Mouse (Mus musculus) forebrain, postnatal 0 days (tissue): ENCODE results near the gene Spatc1l. TPM values are rescaled to one million over a fixed set of nuclear protein-coding genes. Genes with fewer than 3 reads are reported as not detected.

Experiments
- ATAC-seq: fragments of 200-750 bp; cut with Nextera tagmentation; 2 replicates; pipeline ENCODE4 v1.8.0; 2017; ENCODE audit warnings: mild to moderate bottlenecking, moderate library complexity
- DNase-seq: peaks from one replicate; pipeline ENCODE4 v3.0.0-alpha.2; 2015
- H3K27ac ChIP-seq: fragments of 300-500 bp; sonication (generic); 2 replicates; pipeline ENCODE4 v1.5.1; 2014; ENCODE audit warnings: low read depth, mild to moderate bottlenecking, antibody characterized with exemption, low read length, moderate library complexity, mixed read lengths
- H3K27me3 ChIP-seq: fragments of 300-500 bp; sonication (generic); 2 replicates; pipeline ENCODE4 v1.6.1; 2014; ENCODE audit warnings: mild to moderate bottlenecking, low read length, mixed read lengths; ENCODE audit not compliant: insufficient read depth
- H3K36me3 ChIP-seq: fragments of 300-500 bp; sonication (generic); 2 replicates; pipeline ENCODE4 v1.6.1; 2014; ENCODE audit warnings: mild to moderate bottlenecking, moderate library complexity; ENCODE audit not compliant: insufficient read depth
- H3K4me1 ChIP-seq: fragments of 300-500 bp; sonication (generic); 2 replicates; pipeline ENCODE4 v1.6.1; 2014; ENCODE audit warnings: antibody characterized with exemption; ENCODE audit not compliant: insufficient read depth
- H3K4me2 ChIP-seq: fragments of 300-500 bp; sonication (generic); 2 replicates; pipeline ENCODE4 v1.6.1; 2014; ENCODE audit warnings: low read depth, mild to moderate bottlenecking, moderate library complexity
- H3K4me3 ChIP-seq: fragments of 300-500 bp; sonication (generic); 2 replicates; pipeline ENCODE4 v1.5.1; 2014; ENCODE audit warnings: low read depth, low read length, mixed read lengths
- H3K9ac ChIP-seq: fragments of 300-500 bp; sonication (generic); 2 replicates; pipeline ENCODE4 v1.6.1; 2014; ENCODE audit warnings: mild to moderate bottlenecking
- H3K9me3 ChIP-seq: fragments of 300-500 bp; sonication (generic); 2 replicates; pipeline ENCODE4 v1.6.1; 2016; ENCODE audit warnings: low read length
- CTCF ChIP-seq: sonication (generic); IDR thresholded peaks from 2 replicates; pipeline ENCODE4 v1.5.1; 2016; ENCODE audit warnings: antibody characterized with exemption, control low read depth, low read depth
- WGBS: fragments of 180-500 bp; shearing (Covaris S2); extraction: QIAGEN DNeasy Blood & Tissue Kit; methylation state at CpG from one replicate; pipeline ENCODE4 v1.1.7; 2014; 5-methylcytosine and 5-hydroxymethylcytosine counted together
- polyA plus RNA-seq: library from polyadenylated mRNA; unstranded; fragments of >200 nt; fragmentation: Nextera tagmentation; extraction: Ambion mirVana; gene quantifications from 2 replicates; pipeline ENCODE4 v1.2.1, GENCODE M21; 2015
- total RNA-seq: library from RNA; depleted of rRNA; stranded (reverse); fragments of >200 nt; gene quantifications from 2 replicates; pipeline ENCODE4 v1.2.3, GENCODE M21; 2014

The Spatc1l gene
- total and polyA plus RNA-seq, 2 experiments from 2014 or later: not detected

GRCm38 (mm10) chr10:76569996-76570685 lies 8.1 kb downstream of the Spatc1l start:
- DNase-seq (no peak), ATAC-seq (no peak)
- 93% methylated on average over 22 of the region's 22 CpGs for WGBS
- H3K27ac ChIP-seq: no peak overlapping the region
- H3K9ac ChIP-seq: no peak overlapping the region
- no peak for TF ChIP-seq CTCF
- H3K9me3 ChIP-seq: no peaks in the 10 kb centered on the region
- no peak overlapping the region for H3K4me3 ChIP-seq
- no peak overlapping the region for H3K4me2 ChIP-seq
- H3K36me3 ChIP-seq: no peaks in the 10 kb centered on the region
- no peaks in the 10 kb centered on the region for H3K4me1 ChIP-seq
- H3K27me3 ChIP-seq: no peaks in the 10 kb centered on the region

DNA sequence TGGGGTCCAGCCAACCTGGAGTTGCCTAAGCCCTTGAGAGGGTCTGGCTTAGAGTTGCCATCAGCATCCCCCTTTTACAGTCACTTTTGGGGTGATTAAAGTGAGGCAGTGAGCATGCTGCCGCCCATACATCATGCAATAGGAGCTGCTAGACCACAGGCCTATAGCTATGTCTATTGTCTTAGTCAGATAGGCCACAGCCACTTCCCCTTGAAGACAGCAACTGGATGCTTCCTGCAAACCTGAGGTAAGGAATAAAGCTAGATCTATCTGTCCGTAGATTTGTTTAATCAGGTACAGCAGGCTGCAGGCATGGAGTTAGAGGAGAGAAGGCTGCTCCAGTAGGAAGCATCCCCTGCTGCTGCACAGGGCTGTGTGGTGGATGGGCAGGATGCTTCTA lies 9.0 kb downstream of the Spatc1l start:
- TF ChIP-seq CTCF: no peak
- H3K36me3 ChIP-seq: no peaks in the 10 kb centered on the region
- no peak overlapping the region for H3K9ac ChIP-seq
- no peak overlapping the region for H3K4me2 ChIP-seq
- no peak for ATAC-seq
- no peak overlapping the region for H3K4me3 ChIP-seq
- H3K27me3 ChIP-seq: no peaks in the 10 kb centered on the region
- H3K4me1 ChIP-seq: no peaks in the 10 kb centered on the region
- H3K27ac ChIP-seq: no peak overlapping the region
- no peak for DNase-seq
- H3K9me3 ChIP-seq: no peaks in the 10 kb centered on the region
- WGBS: 75% methylated on average over 2 of the region's 2 CpGs

DNA sequence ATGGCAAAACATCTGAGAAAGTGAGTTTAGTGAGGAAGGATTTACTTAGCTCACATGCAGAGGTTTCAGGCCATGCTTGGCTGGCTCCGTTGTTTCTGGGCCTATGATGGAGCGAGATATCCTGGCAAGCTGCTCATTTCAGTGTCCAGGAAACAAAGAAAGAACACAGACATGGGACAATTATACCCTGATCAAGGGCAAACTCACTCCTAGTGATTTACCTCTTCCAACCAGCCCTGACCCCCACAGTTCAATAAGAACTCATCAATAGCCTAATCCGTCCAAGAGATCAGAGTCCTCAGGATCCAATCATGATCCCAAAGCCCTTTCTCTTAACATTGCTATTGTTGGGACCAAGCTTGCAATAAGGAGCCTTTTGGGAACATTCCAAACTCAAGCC lies 10.1 kb downstream of the Spatc1l start:
- Histone ChIP-seq H3K27ac (no peak overlapping the region), H3K9ac (no peak overlapping the region), H3K4me1 (no peaks in the 10 kb centered on the region), H3K4me2 (no peak overlapping the region), H3K36me3 (no peaks in the 10 kb centered on the region), H3K4me3 (no peak overlapping the region), H3K9me3 (no peaks in the 10 kb centered on the region), H3K27me3 (no peaks in the 10 kb centered on the region)
- DNase-seq: no peak
- WGBS: 25% methylated on average over 3 of the region's 3 CpGs
- no peak for ATAC-seq
- no peak for TF ChIP-seq CTCF

GRCm38 (mm10) chr10:76575374-76575773 lies 13.3 kb downstream of the Spatc1l start, which contains the start of gene Ftcd:
Gene Ftcd (plus strand): TSS chr10:76575648.
- no peak within 1 kb of the TSS for H3K9ac ChIP-seq
- no peak for ATAC-seq
- no peak within 1 kb of the TSS for H3K4me2 ChIP-seq
- H3K27me3 ChIP-seq: no peaks in the 10 kb centered on the region
- H3K4me1 ChIP-seq: no peaks in the 10 kb centered on the region
- TF ChIP-seq CTCF: no peak
- H3K4me3 ChIP-seq: no peak within 1 kb of the TSS
- H3K36me3 ChIP-seq: no peaks in the 10 kb centered on the region
- H3K9me3 ChIP-seq: no peaks in the 10 kb centered on the region
- H3K27ac ChIP-seq: no peak within 1 kb of the TSS
- no peak for DNase-seq
- WGBS: 91% methylated on average over 3 of the region's 3 CpGs

- TF ChIP-seq CTCF: no peak
- H3K36me3 ChIP-seq: no peaks in the 10 kb centered on the region
- 84% methylated on average over 7 of the region's 7 CpGs for WGBS
Observed at GRCm38 (mm10) chr10:76576920-76577319, 14.8 kb downstream of the Spatc1l start.

DNA sequence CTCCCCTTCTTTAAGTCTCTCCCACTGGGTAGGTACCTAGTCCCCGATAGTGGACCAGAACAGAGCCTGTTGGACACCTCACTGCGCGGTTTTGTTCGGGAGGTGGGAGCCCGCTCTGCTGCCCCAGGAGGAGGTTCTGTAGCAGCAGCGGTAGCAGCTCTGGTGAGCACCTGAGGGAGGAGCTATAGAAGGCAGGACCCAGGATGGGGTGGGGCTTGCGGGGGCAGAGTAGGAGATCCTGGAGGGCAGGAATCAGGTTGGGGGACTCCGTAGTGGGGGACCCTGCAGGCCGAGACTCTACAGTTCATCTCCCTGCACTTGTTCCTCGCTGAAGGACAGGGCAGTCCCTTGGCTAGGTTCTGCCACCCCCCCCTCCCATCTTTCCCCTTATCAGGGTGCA lies 22.1 kb downstream of the Spatc1l start:
- Histone ChIP-seq H3K9me3 (no peaks in the 10 kb centered on the region), H3K4me2 (peak overlapping the region; percentile 27; the same call in 1 of the 2 replicates), H3K4me1 (no peaks in the 10 kb centered on the region), H3K27ac (no peak overlapping the region), H3K27me3 (no peaks in the 10 kb centered on the region), H3K4me3 (no peak overlapping the region), H3K36me3 (no peaks in the 10 kb centered on the region), H3K9ac (no peak overlapping the region)
- no peak for DNase-seq
- TF ChIP-seq CTCF: no peak
- WGBS: 12% methylated on average over 10 of the region's 10 CpGs
- ATAC-seq: no peak

More at GRCm38 (mm10) chr10:76576920-76577319, 14.8 kb downstream of the Spatc1l start:
- H3K9me3 ChIP-seq: no peaks in the 10 kb centered on the region
- H3K27ac ChIP-seq: no peak overlapping the region
- no peak overlapping the region for H3K4me3 ChIP-seq
- no peaks in the 10 kb centered on the region for H3K4me1 ChIP-seq
- no peak overlapping the region for H3K4me2 ChIP-seq
- H3K27me3 ChIP-seq: no peaks in the 10 kb centered on the region
- ATAC-seq: no peak
- no peak for DNase-seq
- H3K9ac ChIP-seq: no peak overlapping the region

GRCm38 (mm10) chr10:76586190-76586589 lies 24.1 kb downstream of the Spatc1l start:
- DNase-seq (no peak), ATAC-seq (no peak)
- no peaks in the 10 kb centered on the region for H3K4me1 ChIP-seq
- no peak overlapping the region for H3K4me3 ChIP-seq
- H3K27me3 ChIP-seq: no peaks in the 10 kb centered on the region
- H3K27ac ChIP-seq: no peak overlapping the region
- H3K4me2 ChIP-seq: no peak overlapping the region
- WGBS: 62% methylated on average over 1 of the region's 1 CpGs
- no peak for TF ChIP-seq CTCF
- no peak overlapping the region for H3K9ac ChIP-seq
- no peaks in the 10 kb centered on the region for H3K36me3 ChIP-seq
- no peaks in the 10 kb centered on the region for H3K9me3 ChIP-seq
